Mouse (Mus musculus) mature B cell (primary cell): ENCODE measurements around the gene Ccs.
"Not testable (repeated sequence)": the region's sequence is repeated elsewhere in the genome, so short reads cannot be mapped to it uniquely, and the experiment has no call there.

ENCODE experiments used
- in situ Hi-C: fragments of 300-500 bp; cut with MboI; formaldehyde crosslinking; loops from 2 replicates; pipeline ENCODE4 v1.14.3; 2019

Gene Ccs

GRCm38 (mm10) chr19:4836096-4836495, 3.0 kb downstream of the Ccs start:
- in situ Hi-C loops = no loop called here

GRCm38 (mm10) chr19:4833977-4834376, 5.2 kb downstream of the Ccs start:
- in situ Hi-C loops = no loop called here

GRCm38 (mm10) chr19:4829156-4829555, 10.0 kb downstream of the Ccs start:
- in situ Hi-C loops = no loop called here

GRCm38 (mm10) chr19:4828444-4829114, 10.6 kb downstream of the Ccs start:
- in situ Hi-C loops = no loop called here

- in situ Hi-C loops = no loop called here
Measured at GRCm38 (mm10) chr19:4820678-4821303, 18.3 kb downstream of the Ccs start.

GRCm38 (mm10) chr19:4817182-4817835, 21.8 kb downstream of the Ccs start:
- in situ Hi-C loops = no loop called here

- in situ Hi-C loops = no loop called here
Measured at GRCm38 (mm10) chr19:4813015-4813414, 26.1 kb downstream of the Ccs start.

- in situ Hi-C loops = not testable (repeated sequence)
Measured at GRCm38 (mm10) chr19:4812334-4812949, 26.7 kb downstream of the Ccs start.

- in situ Hi-C loops = no loop called here
Measured at GRCm38 (mm10) chr19:4811909-4812242, 27.3 kb downstream of the Ccs start.

GRCm38 (mm10) chr19:4811063-4811908, 27.8 kb downstream of the Ccs start, which contains the start of the genes Gm21992 and Rbm14:
TSS of gene Gm21992 (minus strand) at chr19:4811612.
TSS of gene Rbm14 (minus strand) at chr19:4811634.
- in situ Hi-C loops = no loop called here

GRCm38 (mm10) chr19:4810746-4811062, 28.4 kb downstream of the Ccs start:
- in situ Hi-C loops = no loop called here

GRCm38 (mm10) chr19:4810309-4810708, 28.8 kb downstream of the Ccs start:
- in situ Hi-C loops = no loop called here

- in situ Hi-C loops = no loop called here
Measured at GRCm38 (mm10) chr19:4803283-4803682, 35.8 kb downstream of the Ccs start.

- in situ Hi-C loops = no loop called here
Measured at GRCm38 (mm10) chr19:4802691-4803091, 36.4 kb downstream of the Ccs start.

- in situ Hi-C loops = no loop called here
Measured at GRCm38 (mm10) chr19:4799083-4799482, 40.0 kb downstream of the Ccs start.

GRCm38 (mm10) chr19:4797846-4798245, 41.3 kb downstream of the Ccs start:
- in situ Hi-C loops = no loop called here

- in situ Hi-C loops = no loop called here
Measured at GRCm38 (mm10) chr19:4795929-4796328, 43.2 kb downstream of the Ccs start.

- in situ Hi-C loops = no loop called here
Measured at GRCm38 (mm10) chr19:4793831-4794422, 45.2 kb downstream of the Ccs start, which contains the start of gene Rbm4. TSS of gene Rbm4 (minus strand) at chr19:4793901.

GRCm38 (mm10) chr19:4793281-4793830, 45.8 kb downstream of the Ccs start:
- in situ Hi-C loops = no loop called here

- in situ Hi-C loops = no loop called here
Measured at GRCm38 (mm10) chr19:4786313-4786712, 52.8 kb downstream of the Ccs start.

GRCm38 (mm10) chr19:4785206-4785605, 53.9 kb downstream of the Ccs start:
- in situ Hi-C loops = no loop called here
